Mouse (Mus musculus): Measurements from ENCODE around the gene Megf11.

Megf11 gene

DNA sequence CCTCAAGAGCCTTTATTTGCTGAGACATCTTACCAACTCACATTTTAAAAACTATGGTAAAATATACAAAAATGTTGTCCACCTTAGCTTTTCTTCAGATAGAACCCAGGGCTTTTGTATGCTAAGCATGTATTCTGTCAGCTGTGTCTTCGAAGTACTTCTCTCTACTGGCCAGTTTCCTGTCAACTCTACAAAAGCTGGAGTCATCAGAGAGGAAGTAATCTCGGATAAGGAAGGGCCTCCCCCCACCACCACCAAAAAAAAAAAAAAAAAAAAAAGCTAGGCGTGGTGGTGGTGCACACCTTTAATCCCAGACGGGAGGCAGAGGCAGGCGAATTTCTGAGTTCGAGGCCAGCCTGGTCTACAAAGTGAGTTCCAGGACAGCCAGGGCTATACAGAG is 363.9 kb downstream of the Megf11 start:
- DNase-seq (ENCODE audit: low spot score in 2 of 2), result no peak

DNA sequence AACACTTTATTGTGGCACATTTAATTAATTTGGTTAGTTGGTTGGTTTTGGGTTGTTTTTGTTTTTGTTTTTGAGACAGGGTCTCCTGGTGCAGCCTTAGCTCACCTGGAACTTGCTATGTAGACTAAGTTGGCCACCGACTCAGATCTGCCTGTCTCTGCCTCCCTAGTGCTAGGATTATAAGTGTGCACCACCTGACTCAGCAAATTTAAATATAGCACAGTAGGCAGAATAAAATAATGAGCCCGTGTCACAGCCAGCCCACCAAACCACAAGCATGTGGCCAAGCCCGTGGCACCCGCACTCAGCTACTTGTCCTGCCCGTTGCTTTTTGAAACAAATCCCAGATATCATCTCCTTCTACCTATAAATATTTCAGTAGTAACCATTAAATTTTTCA is 367.1 kb downstream of the Megf11 start:
- no peak for DNase-seq (ENCODE audit: low spot score in 2 of 2)

DNA sequence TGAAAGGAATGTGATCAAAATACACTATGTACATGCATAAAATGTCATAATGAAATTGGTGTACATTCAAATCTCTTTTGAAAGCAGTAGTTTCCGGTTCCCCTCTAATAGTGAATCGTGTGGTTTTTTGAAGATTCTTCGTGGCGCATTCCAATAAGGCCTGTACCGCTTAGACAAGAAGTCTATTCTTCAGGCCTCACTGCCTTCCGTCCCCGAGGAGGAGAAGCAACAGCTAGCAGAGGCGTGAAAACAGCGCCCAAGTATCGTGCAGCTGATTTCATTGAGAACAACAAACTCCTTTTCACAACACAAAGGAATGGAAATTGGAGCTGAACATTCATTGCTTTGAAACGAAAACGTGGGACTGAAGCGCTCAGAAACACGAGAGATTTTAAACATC is 372.6 kb downstream of the Megf11 start:
- no peak for DNase-seq (ENCODE audit: low spot score in 2 of 2)
